Mouse (Mus musculus): ENCODE results near the gene Lsm5.

Gene Lsm5

GRCm38 (mm10) chr6:56703931-56704900, at the start of gene Lsm5:
Gene Lsm5 (minus strand): TSS chr6:56704710.
- peak; percentile 83 for DNase-seq (ENCODE audit: low read depth, low spot score)

GRCm38 (mm10) chr6:56753719-56754118, 49.2 kb upstream of the Lsm5 start:
- DNase-seq (ENCODE audit: low read depth, low spot score): no peak

GRCm38 (mm10) chr6:56745950-56746543, 41.5 kb upstream of the Lsm5 start:
- DNase-seq (ENCODE audit: low read depth, low spot score): no peak

GRCm38 (mm10) chr6:56732545-56732944, 28.0 kb upstream of the Lsm5 start:
- no peak for DNase-seq (ENCODE audit: low read depth, low spot score)

GRCm38 (mm10) chr6:56720877-56721276, 16.4 kb upstream of the Lsm5 start:
- no peak for DNase-seq (ENCODE audit: low read depth, low spot score)

- DNase-seq (ENCODE audit: low read depth, low spot score): no peak
Measured at GRCm38 (mm10) chr6:56719071-56719470, 14.6 kb upstream of the Lsm5 start.

- no peak for DNase-seq (ENCODE audit: low read depth, low spot score)
Measured at GRCm38 (mm10) chr6:56715270-56715666, 10.8 kb upstream of the Lsm5 start.

GRCm38 (mm10) chr6:56714574-56715269, 10.2 kb upstream of the Lsm5 start, which contains the start of gene Avl9:
Gene Avl9 (plus strand): TSS chr6:56714899.
- DNase-seq (ENCODE audit: low read depth, low spot score): peak; percentile 88

GRCm38 (mm10) chr6:56714186-56714573, 9.7 kb upstream of the Lsm5 start:
- no peak for DNase-seq (ENCODE audit: low read depth, low spot score)

GRCm38 (mm10) chr6:56692445-56692844, 12.1 kb downstream of the Lsm5 start:
- no peak for DNase-seq (ENCODE audit: low read depth, low spot score)

- peak; percentile 42 for DNase-seq (ENCODE audit: low read depth, low spot score)
Measured at GRCm38 (mm10) chr6:56691205-56691604, 13.3 kb downstream of the Lsm5 start.

- no peak for DNase-seq (ENCODE audit: low read depth, low spot score)
Measured at GRCm38 (mm10) chr6:56688238-56688637, 16.3 kb downstream of the Lsm5 start.

- no peak for DNase-seq (ENCODE audit: low read depth, low spot score)
Measured at GRCm38 (mm10) chr6:56664410-56664809, 40.1 kb downstream of the Lsm5 start.

- no peak for DNase-seq (ENCODE audit: low read depth, low spot score)
Measured at GRCm38 (mm10) chr6:56655393-56655792, 49.1 kb downstream of the Lsm5 start.

GRCm38 (mm10) chr6:56652121-56652592, 52.4 kb downstream of the Lsm5 start:
- no peak for DNase-seq (ENCODE audit: low read depth, low spot score)

Data from retina, adult 2 months (tissue).